Mouse (Mus musculus) olfactory bulb, adult 2 months (tissue): ENCODE data around the gene Parp2.

Experiments
- CTCF ChIP-seq: fragments of 200-500 bp; IDR thresholded peaks from 2 replicates; pipeline ENCODE4 v1.5.1; 2012; ENCODE audit warnings: low read depth, mild to moderate bottlenecking, low read length, moderate library complexity; ENCODE audit not compliant: insufficient read depth
- POLR2A ChIP-seq: fragments of 200-500 bp; IDR thresholded peaks from 2 replicates; pipeline ENCODE4 v1.6.1; 2012; ENCODE audit warnings: mild to moderate bottlenecking, low read depth, low read length, moderate library complexity; ENCODE audit not compliant: insufficient read depth

DNA sequence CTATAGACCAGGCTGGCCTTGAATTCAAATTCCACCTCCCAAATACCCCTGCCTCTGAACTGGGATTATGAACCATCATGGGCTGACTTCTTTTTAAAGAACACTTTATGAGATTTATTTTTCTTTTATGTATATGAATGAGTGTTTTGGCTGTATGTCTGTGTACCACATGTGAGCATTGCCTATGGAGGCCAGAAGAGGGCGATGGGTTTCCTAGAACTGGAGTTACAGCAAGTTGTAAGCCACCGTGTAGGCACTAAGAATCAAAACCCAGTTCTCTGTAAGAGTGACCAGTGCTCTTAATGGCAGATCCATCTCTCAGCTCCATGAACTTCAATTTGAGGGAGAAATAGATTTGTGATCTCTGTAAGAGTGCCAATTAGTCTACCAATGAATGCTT, 15.6 kb downstream of the Parp2 start:
- TF ChIP-seq CTCF = no peak
- TF ChIP-seq POLR2A = no peak
